Mouse (Mus musculus) lung, adult 2 months (tissue): ENCODE data around the gene Elavl1.

Experiments used
- CTCF ChIP-seq: fragments of 200-500 bp; IDR thresholded peaks from 2 replicates; pipeline ENCODE4 v1.5.1; 2011; ENCODE audit warnings: mild to moderate bottlenecking, low read length, control low read depth; ENCODE audit not compliant: insufficient read depth
- POLR2A ChIP-seq: fragments of 200-500 bp; IDR thresholded peaks from 2 replicates; pipeline ENCODE4 v1.6.1; 2011; ENCODE audit warnings: low read depth, mild to moderate bottlenecking, control low read depth, low read length, borderline replicate concordance; ENCODE audit errors: extremely low read depth

DNA sequence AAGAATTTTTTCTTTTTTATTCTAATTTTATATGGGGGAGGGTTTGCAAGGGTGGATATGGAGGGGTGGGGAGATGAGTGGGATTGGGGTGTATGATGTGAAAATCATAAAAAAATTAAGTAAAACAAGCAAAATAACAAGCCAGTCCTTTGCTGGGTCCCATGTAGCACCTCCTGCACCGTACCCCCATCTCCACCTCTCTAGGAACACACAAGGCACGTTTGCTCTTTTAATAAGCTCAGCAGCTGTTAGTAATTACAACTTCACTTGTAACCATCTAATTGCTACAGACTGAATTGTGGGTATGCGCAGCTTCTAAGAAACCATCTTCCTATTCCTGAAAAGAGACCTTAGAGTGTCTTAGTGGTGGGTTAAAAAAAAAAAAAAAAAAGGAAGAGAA, 15.0 kb upstream of the Elavl1 start:
- TF ChIP-seq POLR2A (no peak), CTCF (no peak)
